Mouse (Mus musculus) lung, postnatal 0 days (tissue): Measurements from ENCODE around the gene Tmsb4x.

Experiments used
- CTCF ChIP-seq: IDR thresholded peaks from 2 replicates; pipeline ENCODE4 v1.5.1; 2016; ENCODE audit warnings: antibody characterized with exemption, mild to moderate bottlenecking
- EP300 ChIP-seq: IDR thresholded peaks from 2 replicates; pipeline ENCODE4 v1.6.1; 2016; ENCODE audit warnings: antibody characterized with exemption, mild to moderate bottlenecking, control low read depth

DNA sequence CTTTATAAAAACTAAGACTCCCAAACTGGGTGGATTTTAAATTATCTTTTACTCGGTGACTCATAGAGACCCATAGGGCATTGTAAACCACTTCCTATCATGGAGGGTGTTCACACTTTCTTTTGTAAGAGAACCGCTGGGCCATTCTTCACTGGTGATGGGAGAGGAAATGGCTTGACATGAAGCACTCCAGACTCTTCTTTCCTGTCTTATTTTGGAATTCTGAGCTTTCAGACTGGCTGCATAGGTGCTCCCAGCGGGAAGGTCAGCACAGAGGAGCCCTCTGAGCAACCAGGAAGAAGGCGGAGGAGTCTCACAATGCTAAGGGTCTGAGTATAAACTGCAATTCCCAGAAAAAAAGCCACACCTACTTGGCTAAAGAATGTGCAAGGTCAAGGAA lies 51.4 kb downstream of the Tmsb4x start:
- TF ChIP-seq CTCF (no peak), EP300 (no peak)
